Mouse (Mus musculus): Measurements from ENCODE around the gene Jmjd1c. TPM values are rescaled to one million over a fixed set of nuclear protein-coding genes. Genes with fewer than 3 reads are reported as not detected.

Jmjd1c gene
- polyA plus RNA-seq, 1 experiment from 2014 or later, result 46.9 TPM

- 89% methylated on average over 5 of the region's 5 CpGs for WGBS
- Histone ChIP-seq H3K9ac (replicated peaks; ENCODE audit: low read length) (no peak overlapping the region), H3K27me3 (ENCODE audit: control insufficient read depth, insufficient read depth, low read length) (no peaks in the 10 kb centered on the region), H3K36me3 (replicated peaks; ENCODE audit: control insufficient read depth, insufficient read depth, low read depth, low read length) (peaks cover 9% of the 10 kb centered on the region), H3K9me3 (replicated peaks; ENCODE audit: control insufficient read depth, low read length) (no peaks in the 10 kb centered on the region), H3K4me3 (ENCODE audit: low read depth, low read length) (no peak overlapping the region), H3K4me1 (ENCODE audit: control insufficient read depth, insufficient read depth, low read length) (no peaks in the 10 kb centered on the region), H3K27ac (replicated peaks; ENCODE audit: low read depth, low read length) (no peak overlapping the region), H3K4me2 (ENCODE audit: low read depth, low read length) (no peak overlapping the region)
- no peak for ATAC-seq (replicated peaks; ENCODE audit: insufficient number of reproducible peaks, low FRiP score, low TSS enrichment, low read depth)
- DNase-seq (ENCODE audit: low spot score), result no peak
These were observed 156.4 kb downstream of the Jmjd1c start for GRCm38 (mm10) chr10:67252353-67252752.

- DNase-seq (ENCODE audit: low spot score), result no peak
- no peaks in the 10 kb centered on the region for H3K9me3 ChIP-seq (replicated peaks; ENCODE audit: control insufficient read depth, low read length)
- no peak for ATAC-seq (replicated peaks; ENCODE audit: insufficient number of reproducible peaks, low FRiP score, low TSS enrichment, low read depth)
These were observed 157.2 kb downstream of the Jmjd1c start for GRCm38 (mm10) chr10:67253115-67253514.

GRCm38 (mm10) chr10:67264852-67265251 lies 168.9 kb downstream of the Jmjd1c start:
- ATAC-seq (replicated peaks; ENCODE audit: insufficient number of reproducible peaks, low FRiP score, low TSS enrichment, low read depth) (no peak), DNase-seq (ENCODE audit: low spot score) (peak; percentile 70)
- Histone ChIP-seq H3K9me3 (replicated peaks; ENCODE audit: control insufficient read depth, low read length) (no peaks in the 10 kb centered on the region), H3K27me3 (ENCODE audit: control insufficient read depth, insufficient read depth, low read length) (no peaks in the 10 kb centered on the region), H3K9ac (replicated peaks; ENCODE audit: low read length) (no peak overlapping the region), H3K36me3 (replicated peaks; ENCODE audit: control insufficient read depth, insufficient read depth, low read depth, low read length) (peaks cover 3% of the 10 kb centered on the region; the same call in 1 of the 2 replicates), H3K4me1 (ENCODE audit: control insufficient read depth, insufficient read depth, low read length) (no peaks in the 10 kb centered on the region), H3K4me2 (ENCODE audit: low read depth, low read length) (no peak overlapping the region), H3K27ac (replicated peaks; ENCODE audit: low read depth, low read length) (no peak overlapping the region), H3K4me3 (ENCODE audit: low read depth, low read length) (no peak overlapping the region)
- 70% methylated on average over 1 of the region's 1 CpGs for WGBS

More at GRCm38 (mm10) chr10:67253115-67253514, 157.2 kb downstream of the Jmjd1c start:
- no peak overlapping the region for H3K27ac ChIP-seq (replicated peaks; ENCODE audit: low read depth, low read length)
- no peak overlapping the region for H3K9ac ChIP-seq (replicated peaks; ENCODE audit: low read length)
- H3K4me2 ChIP-seq (ENCODE audit: low read depth, low read length), result no peak overlapping the region
- no peaks in the 10 kb centered on the region for H3K4me1 ChIP-seq (ENCODE audit: control insufficient read depth, insufficient read depth, low read length)
- 95% methylated on average over 1 of the region's 1 CpGs for WGBS
- peaks cover 9% of the 10 kb centered on the region for H3K36me3 ChIP-seq (replicated peaks; ENCODE audit: control insufficient read depth, insufficient read depth, low read depth, low read length)
- H3K27me3 ChIP-seq (ENCODE audit: control insufficient read depth, insufficient read depth, low read length), result no peaks in the 10 kb centered on the region
- no peak overlapping the region for H3K4me3 ChIP-seq (ENCODE audit: low read depth, low read length)

- ATAC-seq (replicated peaks; ENCODE audit: insufficient number of reproducible peaks, low FRiP score, low TSS enrichment, low read depth) (no peak), DNase-seq (ENCODE audit: low spot score) (no peak)
- H3K36me3 ChIP-seq (replicated peaks; ENCODE audit: control insufficient read depth, insufficient read depth, low read depth, low read length), result no peaks in the 10 kb centered on the region; the same call in 1 of the 2 replicates
- H3K27ac ChIP-seq (replicated peaks; ENCODE audit: low read depth, low read length), result no peak overlapping the region
- no peaks in the 10 kb centered on the region for H3K27me3 ChIP-seq (ENCODE audit: control insufficient read depth, insufficient read depth, low read length)
- no peak overlapping the region for H3K4me2 ChIP-seq (ENCODE audit: low read depth, low read length)
- H3K9me3 ChIP-seq (replicated peaks; ENCODE audit: control insufficient read depth, low read length), result no peaks in the 10 kb centered on the region
- H3K4me3 ChIP-seq (ENCODE audit: low read depth, low read length), result no peak overlapping the region
- no peaks in the 10 kb centered on the region for H3K4me1 ChIP-seq (ENCODE audit: control insufficient read depth, insufficient read depth, low read length)
- H3K9ac ChIP-seq (replicated peaks; ENCODE audit: low read length), result no peak overlapping the region
These were observed 180.0 kb downstream of the Jmjd1c start for GRCm38 (mm10) chr10:67275916-67276315.

GRCm38 (mm10) chr10:67281852-67282251 lies 185.9 kb downstream of the Jmjd1c start:
- Histone ChIP-seq H3K4me1 (ENCODE audit: control insufficient read depth, insufficient read depth, low read length) (no peaks in the 10 kb centered on the region), H3K4me2 (ENCODE audit: low read depth, low read length) (no peak overlapping the region), H3K27me3 (ENCODE audit: control insufficient read depth, insufficient read depth, low read length) (no peaks in the 10 kb centered on the region), H3K27ac (replicated peaks; ENCODE audit: low read depth, low read length) (no peak overlapping the region), H3K9me3 (replicated peaks; ENCODE audit: control insufficient read depth, low read length) (no peaks in the 10 kb centered on the region), H3K9ac (replicated peaks; ENCODE audit: low read length) (no peak overlapping the region), H3K36me3 (replicated peaks; ENCODE audit: control insufficient read depth, insufficient read depth, low read depth, low read length) (no peaks in the 10 kb centered on the region), H3K4me3 (ENCODE audit: low read depth, low read length) (no peak overlapping the region)
- 80% methylated on average over 8 of the region's 8 CpGs for WGBS
- DNase-seq (ENCODE audit: low spot score) (no peak), ATAC-seq (replicated peaks; ENCODE audit: insufficient number of reproducible peaks, low FRiP score, low TSS enrichment, low read depth) (no peak)

GRCm38 (mm10) chr10:67282531-67282930 lies 186.6 kb downstream of the Jmjd1c start:
- Histone ChIP-seq H3K27ac (replicated peaks; ENCODE audit: low read depth, low read length) (no peak overlapping the region), H3K9ac (replicated peaks; ENCODE audit: low read length) (no peak overlapping the region), H3K27me3 (ENCODE audit: control insufficient read depth, insufficient read depth, low read length) (no peaks in the 10 kb centered on the region), H3K4me3 (ENCODE audit: low read depth, low read length) (no peak overlapping the region), H3K36me3 (replicated peaks; ENCODE audit: control insufficient read depth, insufficient read depth, low read depth, low read length) (no peaks in the 10 kb centered on the region), H3K4me2 (ENCODE audit: low read depth, low read length) (no peak overlapping the region), H3K9me3 (replicated peaks; ENCODE audit: control insufficient read depth, low read length) (no peaks in the 10 kb centered on the region), H3K4me1 (ENCODE audit: control insufficient read depth, insufficient read depth, low read length) (no peaks in the 10 kb centered on the region)
- no peak for DNase-seq (ENCODE audit: low spot score)
- no peak for ATAC-seq (replicated peaks; ENCODE audit: insufficient number of reproducible peaks, low FRiP score, low TSS enrichment, low read depth)
- WGBS, result 79% methylated on average over 2 of the region's 2 CpGs

- no peak overlapping the region for H3K27ac ChIP-seq (replicated peaks; ENCODE audit: low read depth, low read length)
- H3K4me2 ChIP-seq (ENCODE audit: low read depth, low read length), result no peak overlapping the region
- no peak overlapping the region for H3K9ac ChIP-seq (replicated peaks; ENCODE audit: low read length)
- 89% methylated on average over 9 of the region's 9 CpGs for WGBS
- no peak for DNase-seq (ENCODE audit: low spot score)
- H3K9me3 ChIP-seq (replicated peaks; ENCODE audit: control insufficient read depth, low read length), result no peaks in the 10 kb centered on the region
- no peaks in the 10 kb centered on the region for H3K27me3 ChIP-seq (ENCODE audit: control insufficient read depth, insufficient read depth, low read length)
- H3K36me3 ChIP-seq (replicated peaks; ENCODE audit: control insufficient read depth, insufficient read depth, low read depth, low read length), result no peaks in the 10 kb centered on the region
- ATAC-seq (replicated peaks; ENCODE audit: insufficient number of reproducible peaks, low FRiP score, low TSS enrichment, low read depth), result no peak
- no peak overlapping the region for H3K4me3 ChIP-seq (ENCODE audit: low read depth, low read length)
- H3K4me1 ChIP-seq (ENCODE audit: control insufficient read depth, insufficient read depth, low read length), result no peaks in the 10 kb centered on the region
These were observed 187.6 kb downstream of the Jmjd1c start for GRCm38 (mm10) chr10:67283516-67283915.

GRCm38 (mm10) chr10:67284311-67284710 lies 188.4 kb downstream of the Jmjd1c start:
- Histone ChIP-seq H3K36me3 (replicated peaks; ENCODE audit: control insufficient read depth, insufficient read depth, low read depth, low read length) (no peaks in the 10 kb centered on the region), H3K9me3 (replicated peaks; ENCODE audit: control insufficient read depth, low read length) (no peaks in the 10 kb centered on the region), H3K4me2 (ENCODE audit: low read depth, low read length) (peak overlapping the region; percentile 85), H3K4me3 (ENCODE audit: low read depth, low read length) (peak overlapping the region; percentile 92), H3K4me1 (ENCODE audit: control insufficient read depth, insufficient read depth, low read length) (no peaks in the 10 kb centered on the region), H3K9ac (replicated peaks; ENCODE audit: low read length) (peak overlapping the region; percentile 88), H3K27me3 (ENCODE audit: control insufficient read depth, insufficient read depth, low read length) (no peaks in the 10 kb centered on the region), H3K27ac (replicated peaks; ENCODE audit: low read depth, low read length) (0 out of 2 replicates have a peak overlapping the region, but pooled peaks have one; percentile 35)
- no peak for DNase-seq (ENCODE audit: low spot score)
- 5% methylated on average over 10 of the region's 10 CpGs for WGBS
- ATAC-seq (replicated peaks; ENCODE audit: insufficient number of reproducible peaks, low FRiP score, low TSS enrichment, low read depth), result no peak; the same call in 1 of the 2 replicates

All from embryonic facial prominence, embryonic 11.5 days (tissue).